Mouse (Mus musculus) erythroid progenitor cell, adult 5-6 weeks (primary cell): Measurements from ENCODE around the gene Map3k5. TPM values are rescaled to one million over a fixed set of nuclear protein-coding genes. Genes with fewer than 3 reads are reported as not detected.

Experiments
- ATAC-seq: replicated peaks from 2 replicates; pipeline ENCODE4 v1.8.0; 2016; ENCODE audit warnings: moderate number of reproducible peaks, mild to moderate bottlenecking, moderate TSS enrichment, inconsistent platforms; ENCODE audit not compliant: poor library complexity, low FRiP score, severe bottlenecking
- total RNA-seq, 2 experiments: library from RNA; stranded (forward) in 1 of 2; stranded (reverse) in 1 of 2; fragments of 150-400 nt in 1 of 2; fragments of 186-747, 209-891 nt in 1 of 2; gene quantifications; 2 replicates each; pipeline versions ENCODE4 v1.2.3 to v1.2.4; 2015 to 2017; ENCODE audit warnings: low replicate concordance in 2 of 2

The Map3k5 gene
- total RNA-seq, 2 experiments from 2014 or later = 4.2 to 4.4 TPM

- no peak for ATAC-seq
Observed at GRCm38 (mm10) chr10:20135350-20136058, 201.2 kb downstream of the Map3k5 start.

DNA sequence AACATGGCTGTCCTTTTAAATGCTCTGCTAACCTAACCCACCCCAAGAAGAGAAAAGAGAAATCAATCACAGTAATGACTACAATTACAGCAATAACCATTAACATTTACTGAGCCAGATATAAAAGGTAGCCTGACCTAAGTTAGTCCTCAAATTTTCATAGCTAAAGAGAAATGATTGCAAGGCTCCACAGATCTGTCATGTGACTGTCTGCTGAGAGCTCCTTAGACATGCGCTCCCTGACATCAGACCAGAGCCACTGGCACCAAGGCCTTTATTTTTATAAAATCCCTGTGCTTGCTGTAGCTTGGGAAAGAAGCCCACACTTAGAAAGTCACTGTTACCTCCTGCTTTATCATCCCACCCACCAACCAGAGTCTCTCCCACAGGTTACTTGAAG is 202.2 kb downstream of the Map3k5 start:
- ATAC-seq = no peak

DNA sequence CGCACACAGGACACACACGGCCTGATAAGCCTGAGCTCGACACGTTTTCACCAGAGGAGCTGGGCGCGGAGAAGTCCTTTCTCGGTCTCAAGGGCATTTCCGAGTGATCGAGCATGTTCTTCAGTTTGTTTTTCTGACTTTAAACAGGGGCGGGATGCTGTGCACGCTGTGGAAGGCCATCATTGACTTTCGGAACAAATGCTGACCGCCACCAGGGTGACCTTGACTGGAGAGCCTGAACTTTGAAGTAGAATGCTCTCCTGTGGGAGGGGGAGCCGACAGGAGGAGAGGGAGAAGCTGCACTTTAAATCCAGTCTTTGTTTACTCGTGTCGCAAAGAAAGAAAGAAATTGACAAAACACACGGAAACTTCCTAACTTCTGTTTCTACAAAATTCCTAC is 207.1 kb downstream of the Map3k5 start:
- ATAC-seq = no peak

- peak; percentile 33; the same call in 1 of the 2 replicates for ATAC-seq
Observed at GRCm38 (mm10) chr10:20148130-20148772, 214.0 kb downstream of the Map3k5 start, which contains the start of gene Map7. TSS of gene Map7 (plus strand) at chr10:20148471.

DNA sequence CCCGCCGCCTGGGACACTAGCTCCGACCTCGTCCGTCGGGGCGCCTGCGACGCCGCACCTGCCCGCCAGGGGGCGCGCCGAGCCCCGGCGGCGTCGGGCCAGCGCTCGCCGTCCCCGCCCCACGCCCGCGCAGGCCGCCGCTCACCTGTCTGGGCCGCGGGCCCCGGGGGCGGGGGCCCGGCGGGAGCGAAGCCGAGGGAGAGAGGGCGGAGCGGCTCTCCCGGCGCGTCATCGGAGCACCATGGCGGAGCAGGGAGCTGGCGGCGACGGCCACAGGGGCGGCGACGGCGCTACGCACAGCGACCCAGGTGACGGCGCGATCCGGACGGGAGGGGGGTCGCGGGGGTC is 214.5 kb downstream of the Map3k5 start:
- ATAC-seq = peak; percentile 77

- peak; percentile 43 for ATAC-seq
Observed at GRCm38 (mm10) chr10:20149121-20149834, 215.0 kb downstream of the Map3k5 start.

- ATAC-seq = 0 out of 2 replicates have a peak, but pooled peaks have one; percentile 5
Observed at GRCm38 (mm10) chr10:20149835-20150355, 215.6 kb downstream of the Map3k5 start.

GRCm38 (mm10) chr10:20152131-20152530 is 217.9 kb downstream of the Map3k5 start:
- no peak for ATAC-seq

GRCm38 (mm10) chr10:20153507-20153906 is 219.2 kb downstream of the Map3k5 start:
- ATAC-seq = no peak

- ATAC-seq = no peak
Observed at GRCm38 (mm10) chr10:20155401-20155800, 221.1 kb downstream of the Map3k5 start.

DNA sequence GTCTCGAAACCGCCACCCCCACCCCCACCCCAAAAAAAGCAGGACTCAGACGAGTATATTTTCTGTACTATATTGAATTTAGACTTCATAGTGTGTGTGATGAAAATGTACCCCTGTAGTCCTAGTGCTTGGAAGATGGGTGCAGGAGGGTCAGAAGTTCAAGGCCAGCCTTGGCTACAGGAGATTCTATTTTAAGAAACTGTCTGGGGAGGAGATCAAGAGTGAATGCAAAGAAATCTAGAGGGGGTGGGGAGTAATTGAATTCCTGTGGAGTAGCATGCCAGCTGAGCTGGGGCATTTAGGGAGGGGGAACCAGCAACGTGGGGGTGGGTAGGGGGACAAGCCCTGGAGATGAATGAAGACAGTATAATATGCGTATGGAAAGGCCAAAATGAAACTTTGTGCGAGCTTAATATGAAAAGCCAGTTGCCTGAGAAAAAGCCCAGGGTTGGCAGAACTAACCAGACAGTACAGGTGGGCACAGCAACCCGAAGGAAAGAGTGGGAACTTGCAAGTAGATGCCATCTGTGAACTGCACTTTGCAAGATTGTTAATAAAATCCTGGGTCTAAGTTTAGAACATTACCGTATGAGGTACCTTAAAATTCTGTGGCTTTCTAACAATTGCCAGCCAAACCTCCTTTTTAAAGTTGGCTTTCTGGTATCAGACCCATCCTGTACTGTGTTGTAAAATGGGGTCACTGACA is 222.9 kb downstream of the Map3k5 start:
- ATAC-seq = no peak

DNA sequence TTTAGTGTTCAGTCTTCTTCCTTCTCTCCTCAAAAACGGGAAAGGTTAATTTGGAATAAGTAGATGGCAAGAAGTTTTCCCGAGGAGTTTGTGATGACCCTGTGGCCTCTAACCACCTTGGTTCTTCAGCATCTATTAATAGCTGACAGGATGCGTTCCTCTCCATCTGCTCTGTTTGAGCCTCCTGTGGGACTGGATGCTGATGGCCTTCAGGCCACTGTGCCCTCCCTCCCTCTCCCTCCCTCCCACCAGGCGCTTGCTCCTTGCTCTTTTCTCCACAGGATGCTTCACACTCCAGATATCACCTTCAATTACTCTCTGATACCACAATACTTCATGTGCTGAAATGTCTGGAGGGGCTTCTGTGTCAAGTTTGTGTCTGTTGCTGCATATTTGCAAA is 224.5 kb downstream of the Map3k5 start:
- no peak for ATAC-seq

DNA sequence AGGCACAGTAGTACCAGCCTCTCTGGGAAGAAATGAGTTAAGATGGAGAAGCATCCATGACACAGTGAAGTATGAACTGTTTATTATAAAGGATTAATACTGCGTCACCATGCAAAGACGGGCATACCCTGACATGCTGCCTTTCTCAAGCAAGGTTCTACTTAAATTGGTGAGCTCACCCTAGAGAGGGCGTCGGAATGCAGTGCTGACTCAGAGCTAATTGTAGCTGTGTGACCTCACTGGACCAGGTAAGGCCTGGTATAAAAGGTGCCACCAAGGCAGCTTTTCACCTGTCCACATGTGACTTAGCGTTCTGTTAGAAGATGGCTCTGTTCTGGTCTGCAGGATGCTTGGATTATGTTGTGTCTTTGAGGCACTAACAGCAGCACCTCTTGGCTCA is 225.0 kb downstream of the Map3k5 start:
- ATAC-seq = no peak

GRCm38 (mm10) chr10:20160914-20161313 is 226.6 kb downstream of the Map3k5 start:
- no peak for ATAC-seq

DNA sequence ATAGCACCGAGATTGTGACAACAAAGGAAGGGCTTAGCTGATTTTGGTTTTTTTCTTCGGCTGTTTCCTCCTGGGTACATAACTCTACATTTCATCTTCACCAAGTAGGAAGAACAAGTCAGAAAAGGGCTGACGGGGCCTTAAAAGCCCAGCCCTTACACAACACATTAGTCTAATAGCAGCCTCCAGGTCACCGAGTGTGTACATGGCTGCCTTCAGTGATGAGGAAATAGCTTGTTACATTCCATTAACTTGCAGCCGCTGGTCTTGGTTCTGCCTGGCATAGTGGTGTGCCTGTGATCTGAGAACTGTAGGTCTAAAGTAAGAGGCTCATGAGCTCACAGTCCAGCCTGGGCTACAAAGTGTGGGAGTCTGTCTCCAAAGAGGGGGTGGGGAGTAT is 230.5 kb downstream of the Map3k5 start:
- no peak for ATAC-seq

DNA sequence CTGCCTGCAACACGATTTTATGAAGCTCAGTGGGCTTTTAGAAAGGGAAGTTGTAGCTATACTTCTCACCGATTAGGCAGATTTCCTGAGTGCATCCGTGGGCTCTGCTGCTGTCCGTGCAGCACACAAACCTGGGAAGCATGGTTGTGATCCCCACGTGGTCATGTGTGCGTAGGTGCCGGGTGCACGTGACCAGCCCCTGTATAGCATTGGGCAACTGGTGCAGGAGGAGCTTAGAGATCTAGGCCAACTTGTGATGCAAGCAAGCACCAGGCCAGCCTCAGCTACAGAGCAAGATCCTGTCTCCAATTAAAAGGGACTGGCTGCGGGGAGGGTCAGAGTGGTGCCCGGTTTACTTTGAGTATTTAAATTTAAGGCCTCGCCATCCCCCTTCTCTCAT is 232.5 kb downstream of the Map3k5 start:
- ATAC-seq = no peak

DNA sequence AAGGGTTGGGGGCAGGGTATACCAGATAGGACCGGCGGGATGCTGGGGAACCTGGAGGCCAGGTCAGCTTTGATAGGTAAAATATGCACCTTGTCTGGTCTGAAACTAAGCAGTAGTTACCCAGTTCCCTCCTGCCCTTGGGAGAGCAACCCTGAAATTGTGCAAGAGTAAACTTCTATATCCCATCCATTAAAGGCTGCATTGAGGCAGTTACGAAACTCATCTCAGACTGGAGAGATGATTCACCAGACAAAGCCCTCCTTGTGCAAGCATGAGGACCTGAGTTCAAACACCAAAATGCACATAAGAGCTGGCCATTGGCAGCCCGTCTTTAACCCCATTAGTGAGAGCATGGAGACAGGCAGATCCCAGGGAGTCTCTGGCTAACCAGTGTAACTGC is 233.2 kb downstream of the Map3k5 start:
- ATAC-seq = no peak

DNA sequence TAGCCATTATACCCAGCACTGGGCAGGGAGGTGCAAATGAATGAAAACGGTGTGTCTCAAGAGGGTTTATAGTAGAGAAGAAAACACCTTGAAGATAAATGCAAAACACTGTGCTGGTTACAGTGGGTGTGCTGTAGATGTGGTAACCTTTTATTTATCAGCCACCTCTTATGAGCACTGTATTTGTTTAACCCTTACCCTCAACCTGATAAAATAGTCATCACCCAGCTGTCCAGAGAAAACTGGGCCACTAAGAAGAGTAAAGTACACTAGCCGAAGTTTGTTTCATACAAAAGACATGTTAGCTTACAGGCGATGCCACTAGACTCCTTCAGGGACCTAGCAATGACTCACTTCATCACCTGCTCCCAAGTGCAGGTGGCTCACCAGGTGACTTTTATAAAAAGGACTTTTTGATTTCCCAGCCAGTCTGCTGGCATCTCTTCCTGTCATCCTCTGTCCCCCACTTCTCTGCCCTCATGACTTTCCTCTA is 235.0 kb downstream of the Map3k5 start:
- no peak for ATAC-seq

DNA sequence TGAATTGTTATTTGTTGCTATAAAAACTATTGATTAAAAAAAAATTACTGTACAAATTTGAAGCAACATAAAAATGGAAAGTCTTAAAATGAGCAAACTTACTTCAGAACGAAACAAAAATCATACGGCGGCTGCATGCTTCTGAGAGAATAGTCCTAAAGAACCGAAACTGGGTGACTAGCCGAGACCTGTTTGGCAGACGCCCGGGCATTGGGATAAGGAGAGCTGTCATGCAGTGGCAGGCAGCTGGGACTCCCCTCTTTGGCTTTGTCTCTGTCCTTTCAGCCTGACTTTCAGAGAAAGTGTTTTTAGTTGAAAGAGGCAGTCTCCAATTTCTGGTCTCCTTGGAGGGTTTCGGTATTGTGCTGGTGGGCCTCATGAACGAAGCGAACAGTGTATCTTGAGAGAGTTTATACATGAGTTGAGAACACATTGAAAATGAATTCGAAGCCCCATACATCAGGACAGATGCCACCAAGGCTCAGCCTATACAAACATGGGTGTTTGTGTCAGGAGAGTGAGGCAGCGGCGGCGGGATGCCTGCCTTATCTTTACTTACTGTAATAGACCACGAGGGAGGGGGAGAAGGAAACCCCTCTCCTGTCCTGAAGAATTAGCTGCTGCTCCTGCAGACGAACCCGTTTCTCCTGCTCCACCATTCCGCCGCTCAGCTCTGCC is 235.8 kb downstream of the Map3k5 start:
- ATAC-seq = no peak
